Mouse (Mus musculus) left cerebral cortex, adult 2 months (tissue): ENCODE results near the gene Cyp2d9. TPM values are rescaled to one million over a fixed set of nuclear protein-coding genes. Genes with fewer than 3 reads are reported as not detected.
"Not testable (repeated sequence)": the region's sequence is repeated elsewhere in the genome, so short reads cannot be mapped to it uniquely, and the experiment has no call there.

Source experiments
- DNase-seq, 2 experiments: peaks; one replicate each; pipeline ENCODE4 v3.0.0; 2021 to 2022; ENCODE audit warnings: low spot score in 2 of 2, mixed read lengths in 1 of 2; ENCODE audit errors: extremely low spot score in 1 of 2
- H3K27ac ChIP-seq: fragments of 200-600 bp; 2 replicates; pipeline ENCODE4 v1.8.1; 2022
- H3K4me3 ChIP-seq: fragments of 200-600 bp; 2 replicates; pipeline ENCODE4 v1.8.1; 2022
- CTCF ChIP-seq: fragments of 200-600 bp; IDR thresholded peaks from 2 replicates; pipeline ENCODE4 v1.8.1; 2022; ENCODE audit warnings: antibody characterized with exemption, mild to moderate bottlenecking, moderate library complexity
- intact Hi-C: fragments of 180-260 bp; cut with DNase I; formaldehyde crosslinking; loops from one replicate; pipeline ENCODE4 v1.15.1; 2025
- microRNA-seq, 2 experiments: library from miRNA; unstranded; fragments of <30 nt; microRNA quantifications; one replicate each; pipeline ENCODE4 v1.2.0; 2021
- total RNA-seq, 2 experiments: library from RNA; stranded (reverse); gene quantifications; 2 replicates each; pipeline ENCODE4 v1.2.3; 2021

The Cyp2d9 gene
- total RNA-seq, 2 experiments from 2014 or later = not detected

- Histone ChIP-seq H3K4me3 (no peak overlapping the region), H3K27ac (no peak overlapping the region)
- intact Hi-C loops = no loop called here
- no peak for TF ChIP-seq CTCF
- DNase-seq = no peak
Measured at GRCm38 (mm10) chr15:82457064-82458021, 24.1 kb downstream of the Cyp2d9 start.

- H3K4me3 ChIP-seq, DNase-seq, intact Hi-C loops, H3K27ac ChIP-seq: not testable (repeated sequence)
Measured at GRCm38 (mm10) chr15:82459266-82459665, 26.0 kb downstream of the Cyp2d9 start.

GRCm38 (mm10) chr15:82464701-82465100, 31.5 kb downstream of the Cyp2d9 start:
- no peak for TF ChIP-seq CTCF
- DNase-seq = no peak
- intact Hi-C loops = no loop called here
- no peak overlapping the region for H3K27ac ChIP-seq
- no peak overlapping the region for H3K4me3 ChIP-seq

- DNase-seq, H3K27ac ChIP-seq, intact Hi-C loops, H3K4me3 ChIP-seq: not testable (repeated sequence)
Measured at GRCm38 (mm10) chr15:82494273-82494672, 61.0 kb downstream of the Cyp2d9 start.

Small RNA genes lying within 50 kb of the gene (microRNA-seq; reads per million reads assigned to microRNA genes)
- gene Gm25990 = 0 reads per million in 2 experiments
- 0 reads per million in 2 experiments for gene Gm27331
- 0 reads per million in 2 experiments for gene Gm27622
- 0 reads per million in 2 experiments for gene Gm27825
- 0 reads per million in 2 experiments for gene Mir7684

Other genes starting within 250 kb of the Cyp2d9 start
- 1 to 10 TPM; 2.1 to 2.7 TPM for gene Shisa8, start 220.6 kb upstream of the Cyp2d9 start, total RNA-seq
- under 1 TPM; 0.29 to 0.47 TPM for gene Tnfrsf13c, start 209.1 kb upstream of the Cyp2d9 start, total RNA-seq
- 1 to 10 TPM; 3.1 to 4.8 TPM for gene Cenpm, start 188.7 kb upstream of the Cyp2d9 start, total RNA-seq
- gene 1500009C09Rik, start 181.0 kb upstream of the Cyp2d9 start, total RNA-seq = 100 to 1,000 TPM in 1 of 2 experiments, 10 to 100 TPM in 1; 96.5 to 102 TPM
- gene Sept3, start 158.5 kb upstream of the Cyp2d9 start, total RNA-seq = 100 to 1,000 TPM; 489 to 520 TPM
- gene Wbp2nl, start 134.5 kb upstream of the Cyp2d9 start, total RNA-seq = not detected
- gene Naga, start 94.5 kb upstream of the Cyp2d9 start, total RNA-seq = 10 to 100 TPM; 33.5 to 35.2 TPM
- gene Pheta2, start 94.5 kb upstream of the Cyp2d9 start, total RNA-seq = under 1 TPM; 0.25 to 0.42 TPM
- 100 to 1,000 TPM; 137 to 141 TPM for gene Smdt1, start 94.5 kb upstream of the Cyp2d9 start, total RNA-seq
- gene Ndufa6, start 79.1 kb upstream of the Cyp2d9 start, total RNA-seq = 100 to 1,000 TPM; 206 to 211 TPM
- gene Cyp2d22, start 53.2 kb upstream of the Cyp2d9 start, total RNA-seq = 10 to 100 TPM; 30.6 to 37.2 TPM
- gene Cyp2d11, start 39.4 kb upstream of the Cyp2d9 start, total RNA-seq = not detected
- under 1 TPM in 1 of 2 experiments, not detected in 1; 0.52 TPM for gene Cyp2d10, start 26.2 kb upstream of the Cyp2d9 start, total RNA-seq
- gene Cyp2d12, start 121.6 kb downstream of the Cyp2d9 start, total RNA-seq = not detected
- not detected for gene Cyp2d34, start 187.5 kb downstream of the Cyp2d9 start, total RNA-seq